Mouse (Mus musculus): ENCODE data around the gene Il18r1.

DNA sequence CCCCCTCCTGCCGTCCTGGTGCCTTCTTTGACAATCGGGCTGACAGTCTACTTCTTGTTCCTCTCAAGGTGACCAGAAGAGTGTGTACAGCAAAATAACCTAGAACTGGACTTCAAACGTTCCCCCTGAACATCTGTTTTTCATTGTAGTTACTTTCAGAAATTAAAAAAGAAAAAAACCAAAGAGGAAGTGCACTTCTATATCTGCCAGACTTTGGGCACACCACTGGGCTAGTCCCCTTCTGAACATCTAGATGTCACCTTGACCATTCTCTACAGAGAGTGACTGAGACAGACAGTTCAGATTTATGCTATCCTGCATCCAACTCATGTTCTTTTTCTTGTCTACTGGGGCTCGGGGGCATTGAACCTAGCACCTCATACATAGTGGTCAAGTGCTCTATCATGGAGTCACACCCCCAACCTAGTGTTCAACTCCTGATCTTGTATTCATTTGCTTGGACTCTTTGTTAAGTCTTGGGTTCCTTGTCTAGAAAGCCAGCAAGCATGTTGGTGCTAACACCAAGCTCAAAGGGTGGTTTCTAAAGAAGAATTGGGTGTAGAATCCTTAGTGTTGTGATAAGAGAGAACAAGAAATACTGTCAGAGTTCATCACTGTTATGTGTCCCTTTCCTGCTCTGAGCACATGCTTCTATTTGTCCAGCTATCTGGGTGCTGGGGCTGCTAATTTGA is 35.1 kb upstream of the Il18r1 start:
- no peak for TF ChIP-seq GATA1 (IDR thresholded peaks at IDR 0.05; ENCODE audit: low read length)
- TF ChIP-seq TAL1 (IDR thresholded peaks at IDR 0.05; ENCODE audit: low read length), result no peak

Measured in erythroblast, embryonic 14.5 days (primary cell).